Mouse (Mus musculus): Measurements from ENCODE around the gene Ric3.
"Not testable (repeated sequence)": the region's sequence is repeated elsewhere in the genome, so short reads cannot be mapped to it uniquely, and the experiment has no call there.

Ric3 gene

GRCm38 (mm10) chr7:109083113-109083812, at the start of gene Ric3:
Ric3 (minus strand) TSS chr7:109083331.
- peak; percentile 27 to 35 for DNase-seq

GRCm38 (mm10) chr7:109131565-109131964, 48.4 kb upstream of the Ric3 start:
- no peak for DNase-seq

- DNase-seq: no peak
Observed at GRCm38 (mm10) chr7:109129946-109130686, 47.0 kb upstream of the Ric3 start.

- DNase-seq: peak; percentile 83 to 84
Observed at GRCm38 (mm10) chr7:109129442-109129841, 46.3 kb upstream of the Ric3 start.

- DNase-seq: no peak
Observed at GRCm38 (mm10) chr7:109115929-109116328, 32.8 kb upstream of the Ric3 start.

- not testable (repeated sequence) for DNase-seq
Observed at GRCm38 (mm10) chr7:109115488-109115887, 32.4 kb upstream of the Ric3 start.

GRCm38 (mm10) chr7:109114950-109115349, 31.8 kb upstream of the Ric3 start:
- no peak for DNase-seq

- peak in 1 of 2 experiments; percentile 9 for DNase-seq
Observed at GRCm38 (mm10) chr7:109111000-109111399, 27.9 kb upstream of the Ric3 start.

GRCm38 (mm10) chr7:109104894-109105293, 21.8 kb upstream of the Ric3 start:
- no peak for DNase-seq

- DNase-seq: no peak
Observed at GRCm38 (mm10) chr7:109101167-109101566, 18.0 kb upstream of the Ric3 start.

- peak; percentile 24 to 33 for DNase-seq
Observed at GRCm38 (mm10) chr7:109098145-109099018, 15.3 kb upstream of the Ric3 start.

GRCm38 (mm10) chr7:109097203-109097602, 14.1 kb upstream of the Ric3 start:
- DNase-seq: no peak

- no peak for DNase-seq
Observed at GRCm38 (mm10) chr7:109096618-109097017, 13.5 kb upstream of the Ric3 start.

GRCm38 (mm10) chr7:109094294-109094693, 11.2 kb upstream of the Ric3 start:
- no peak for DNase-seq

GRCm38 (mm10) chr7:109091316-109091715, 8.2 kb upstream of the Ric3 start:
- not testable (repeated sequence) for DNase-seq

- peak; percentile 12 to 37 for DNase-seq
Observed at GRCm38 (mm10) chr7:109086946-109087345, 3.8 kb upstream of the Ric3 start.

- DNase-seq: no peak
Observed at GRCm38 (mm10) chr7:109083813-109084184, 668 bp upstream of the Ric3 start.

GRCm38 (mm10) chr7:109082269-109083112, 640 bp downstream of the Ric3 start:
- peak; percentile 77 to 78 for DNase-seq

GRCm38 (mm10) chr7:109072326-109072725, 10.8 kb downstream of the Ric3 start:
- DNase-seq: no peak

- no peak for DNase-seq
Observed at GRCm38 (mm10) chr7:109069641-109070040, 13.5 kb downstream of the Ric3 start.

- DNase-seq: no peak
Observed at GRCm38 (mm10) chr7:109059536-109059935, 23.6 kb downstream of the Ric3 start.

GRCm38 (mm10) chr7:109050831-109051230, 32.3 kb downstream of the Ric3 start:
- no peak for DNase-seq

All from kidney, postnatal 4 days (tissue).